Mouse (Mus musculus) neural tube, embryonic 15.5 days (tissue): Measurements from ENCODE around the gene Sult6b1. TPM values are rescaled to one million over a fixed set of nuclear protein-coding genes. Genes with fewer than 3 reads are reported as not detected.

Source experiments
- ATAC-seq: fragments of 200-750 bp; cut with Nextera tagmentation; 2 replicates; pipeline ENCODE4 v1.8.0; 2017; ENCODE audit warnings: mild to moderate bottlenecking, moderate TSS enrichment, moderate library complexity; ENCODE audit not compliant: low FRiP score
- H3K27ac ChIP-seq: fragments of 300-500 bp; sonication (generic); replicated peaks from 2 replicates; pipeline ENCODE4 v1.5.1; 2015; ENCODE audit warnings: mild to moderate bottlenecking, inconsistent platforms
- H3K27me3 ChIP-seq: fragments of 300-500 bp; sonication (generic); replicated peaks from 2 replicates; pipeline ENCODE4 v1.6.1; 2015; ENCODE audit warnings: inconsistent platforms
- H3K36me3 ChIP-seq: fragments of 300-500 bp; sonication (generic); 2 replicates; pipeline ENCODE4 v1.6.1; 2015; ENCODE audit warnings: inconsistent platforms
- H3K4me1 ChIP-seq: fragments of 300-500 bp; sonication (generic); 2 replicates; pipeline ENCODE4 v1.6.1; 2015; ENCODE audit warnings: inconsistent platforms
- H3K4me2 ChIP-seq: fragments of 300-500 bp; sonication (generic); 2 replicates; pipeline ENCODE4 v1.6.1; 2015; ENCODE audit warnings: inconsistent platforms, mild to moderate bottlenecking, moderate library complexity
- H3K4me3 ChIP-seq: fragments of 300-500 bp; sonication (generic); replicated peaks from 2 replicates; pipeline ENCODE4 v1.5.1; 2015; ENCODE audit warnings: mild to moderate bottlenecking, inconsistent platforms
- H3K9ac ChIP-seq: fragments of 300-500 bp; sonication (generic); replicated peaks from 2 replicates; pipeline ENCODE4 v1.6.1; 2015; ENCODE audit warnings: mild to moderate bottlenecking, inconsistent platforms
- H3K9me3 ChIP-seq: fragments of 300-500 bp; sonication (generic); replicated peaks from 2 replicates; pipeline ENCODE4 v1.6.1; 2016; ENCODE audit warnings: inconsistent platforms
- WGBS: fragments of 180-500 bp; shearing (Covaris S2); methylation state at CpG from one replicate; pipeline ENCODE4 v1.1.7; 2015; ENCODE audit warnings: mixed read lengths; 5-methylcytosine and 5-hydroxymethylcytosine counted together
- polyA plus RNA-seq: library from polyadenylated mRNA; unstranded; fragments of >200 nt; fragmentation: Nextera tagmentation; extraction: Ambion mirVana; gene quantifications from 2 replicates; pipeline ENCODE4 v1.2.1, GENCODE M21; 2015

Sult6b1 gene
- 0.13 TPM in 1 of 2 replicates, not detected in the other for polyA plus RNA-seq

DNA sequence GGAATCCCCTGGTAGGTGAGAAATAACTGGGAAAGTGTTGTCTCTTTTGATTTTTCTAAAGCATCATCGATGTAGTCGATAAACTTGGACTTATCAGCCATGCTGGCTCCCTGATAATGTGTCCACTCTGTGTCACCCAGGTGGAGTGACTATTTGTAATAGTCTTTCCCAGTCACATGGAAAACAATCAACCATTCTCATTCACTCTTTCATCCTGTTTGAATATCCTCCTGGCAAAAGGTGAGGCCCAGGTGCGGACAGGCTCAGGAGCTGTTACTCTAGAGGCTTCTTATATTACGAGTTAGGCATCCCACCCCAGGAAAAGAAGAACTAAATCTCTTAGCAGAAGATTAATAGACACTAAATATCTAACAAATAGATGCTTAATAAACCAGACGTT lies at the start of gene Sult6b1:
TSS of gene Sult6b1 (minus strand) at position 101 of the 400 bp plus-strand sequence.
- no peak for ATAC-seq
- no peaks in the 10 kb centered on the region for H3K4me1 ChIP-seq
- no peak within 1 kb of the TSS for H3K27ac ChIP-seq
- H3K4me2 ChIP-seq: no peak within 1 kb of the TSS
- WGBS: 88% methylated on average over 5 of the region's 5 CpGs
- H3K9ac ChIP-seq: no peak within 1 kb of the TSS
- H3K9me3 ChIP-seq: no peaks in the 10 kb centered on the region
- no peaks in the 10 kb centered on the region for H3K36me3 ChIP-seq
- no peak within 1 kb of the TSS for H3K4me3 ChIP-seq
- H3K27me3 ChIP-seq: no peaks in the 10 kb centered on the region

DNA sequence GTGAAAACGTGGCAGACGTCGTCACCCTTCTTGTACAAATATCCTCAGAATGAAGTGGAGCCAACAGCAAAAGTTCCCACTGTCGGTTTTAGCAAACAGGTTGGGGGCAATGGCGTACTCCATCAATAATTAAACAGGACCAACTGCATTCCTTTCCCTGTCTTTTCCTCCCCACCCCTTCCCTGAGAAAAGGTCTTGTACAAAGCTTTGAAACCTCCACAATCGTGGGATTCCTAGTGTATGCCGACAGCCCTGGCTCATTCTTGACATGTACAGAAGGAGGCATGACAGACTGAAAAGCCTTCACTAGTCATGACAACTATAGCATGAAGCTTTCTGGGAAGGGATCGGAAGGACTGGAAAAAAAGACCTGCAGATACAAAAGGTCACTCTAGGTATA lies 46.4 kb upstream of the Sult6b1 start:
- Histone ChIP-seq H3K36me3 (peaks cover 47% of the 10 kb centered on the region), H3K27ac (no peak overlapping the region), H3K9ac (no peak overlapping the region), H3K9me3 (no peaks in the 10 kb centered on the region), H3K4me1 (no peaks in the 10 kb centered on the region), H3K27me3 (no peaks in the 10 kb centered on the region), H3K4me3 (no peak overlapping the region), H3K4me2 (no peak overlapping the region)
- 92% methylated on average over 8 of the region's 8 CpGs for WGBS
- ATAC-seq: no peak

DNA sequence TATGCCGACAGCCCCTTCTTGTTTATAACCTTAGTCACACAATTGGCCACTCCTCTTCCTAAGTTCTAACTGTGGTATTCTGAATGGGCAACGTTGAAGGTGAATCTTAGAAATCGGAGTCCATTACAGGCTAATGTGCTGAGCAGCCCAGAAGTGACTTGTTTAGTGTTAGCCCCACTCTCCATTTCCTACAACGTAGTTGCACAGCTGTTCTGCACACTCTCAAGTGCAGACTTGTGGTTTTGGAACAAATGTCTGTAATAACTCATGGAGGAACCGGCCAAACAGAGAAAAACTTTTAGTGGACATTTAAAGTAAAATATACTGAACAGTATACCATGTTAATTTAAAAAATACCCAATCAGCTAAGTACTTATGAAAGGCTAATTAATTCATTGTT lies 45.3 kb upstream of the Sult6b1 start:
- H3K27me3 ChIP-seq: no peaks in the 10 kb centered on the region

DNA sequence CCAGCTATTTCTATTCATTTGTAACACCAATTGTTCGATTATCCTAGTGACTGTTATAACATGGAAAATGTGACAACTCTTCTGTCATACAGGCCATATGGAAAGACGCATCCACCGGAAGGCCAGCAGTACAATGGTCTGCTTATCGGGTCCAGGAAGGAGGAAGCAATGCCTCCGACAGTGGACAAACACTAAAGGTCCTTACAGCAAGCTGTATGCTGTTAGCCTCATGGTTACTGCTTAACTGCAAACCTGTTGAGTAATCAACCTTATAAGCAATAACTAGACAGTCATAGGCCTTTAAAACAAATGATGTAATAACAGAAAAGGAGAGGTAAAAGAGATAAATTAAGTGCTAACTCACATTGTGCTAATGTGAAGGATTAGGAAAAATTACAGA lies 44.4 kb upstream of the Sult6b1 start:
- 94% methylated on average over 5 of the region's 5 CpGs for WGBS
- no peak for ATAC-seq
- peaks cover 52% of the 10 kb centered on the region for H3K36me3 ChIP-seq

More for the DNA sequence above, 45.3 kb upstream of the Sult6b1 start:
- Histone ChIP-seq H3K36me3 (peaks cover 49% of the 10 kb centered on the region), H3K4me2 (no peak overlapping the region), H3K9ac (no peak overlapping the region), H3K4me1 (no peaks in the 10 kb centered on the region), H3K4me3 (no peak overlapping the region), H3K27ac (no peak overlapping the region), H3K9me3 (no peaks in the 10 kb centered on the region)
- no peak for ATAC-seq
- 92% methylated on average over 5 of the region's 5 CpGs for WGBS

DNA sequence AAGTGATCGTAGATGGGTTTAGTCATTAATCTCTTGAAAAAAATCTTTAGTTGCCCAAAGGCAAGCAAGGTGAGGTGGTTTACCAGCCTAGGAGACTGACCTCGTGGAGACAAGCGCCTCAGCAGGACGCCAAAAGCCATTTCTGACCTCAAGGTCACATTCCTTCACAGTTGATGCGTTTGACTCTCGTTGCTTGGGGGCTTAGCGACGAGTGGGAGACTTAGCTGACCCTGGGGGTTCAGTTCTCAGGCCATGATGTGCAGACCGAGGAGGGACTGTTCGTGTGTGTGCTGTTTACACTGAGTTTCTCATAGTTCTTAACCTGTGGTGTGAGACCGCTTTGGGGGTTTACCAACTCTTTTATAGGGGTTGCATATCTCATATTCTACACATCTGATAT lies 35.8 kb upstream of the Sult6b1 start:
- ATAC-seq: no peak
- Histone ChIP-seq H3K36me3 (peaks cover 52% of the 10 kb centered on the region), H3K4me1 (peaks cover 6% of the 10 kb centered on the region), H3K27me3 (no peaks in the 10 kb centered on the region), H3K4me2 (no peak overlapping the region), H3K9ac (no peak overlapping the region), H3K27ac (no peak overlapping the region), H3K4me3 (no peak overlapping the region), H3K9me3 (no peaks in the 10 kb centered on the region)
- 74% methylated on average over 11 of the region's 11 CpGs for WGBS

More for the DNA sequence above, 44.4 kb upstream of the Sult6b1 start:
- Histone ChIP-seq H3K4me2 (no peak overlapping the region), H3K9me3 (no peaks in the 10 kb centered on the region), H3K27me3 (no peaks in the 10 kb centered on the region), H3K4me1 (no peaks in the 10 kb centered on the region), H3K27ac (no peak overlapping the region), H3K9ac (no peak overlapping the region), H3K4me3 (no peak overlapping the region)

DNA sequence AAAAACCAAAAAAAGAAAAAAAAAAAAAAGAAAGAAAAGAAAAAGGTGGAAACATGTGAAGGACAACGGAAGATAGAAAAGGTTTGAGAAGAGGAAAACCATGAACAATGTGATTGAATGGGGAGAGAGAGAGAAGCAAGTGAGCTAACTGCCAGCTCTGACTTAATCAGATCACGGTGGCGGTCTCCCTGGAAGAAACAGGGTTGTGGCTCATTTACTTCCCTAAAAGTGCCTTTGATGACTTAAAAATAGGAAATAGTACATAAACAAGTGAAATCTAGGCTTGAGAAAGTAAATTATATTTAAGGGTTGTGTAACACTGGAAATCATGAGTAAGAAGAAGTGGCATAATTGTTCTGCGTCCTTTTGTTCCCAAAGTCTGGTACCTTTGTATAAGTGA lies 32.1 kb upstream of the Sult6b1 start:
- Histone ChIP-seq H3K36me3 (peaks cover 43% of the 10 kb centered on the region), H3K9ac (no peak overlapping the region)
- 92% methylated on average over 4 of the region's 4 CpGs for WGBS

DNA sequence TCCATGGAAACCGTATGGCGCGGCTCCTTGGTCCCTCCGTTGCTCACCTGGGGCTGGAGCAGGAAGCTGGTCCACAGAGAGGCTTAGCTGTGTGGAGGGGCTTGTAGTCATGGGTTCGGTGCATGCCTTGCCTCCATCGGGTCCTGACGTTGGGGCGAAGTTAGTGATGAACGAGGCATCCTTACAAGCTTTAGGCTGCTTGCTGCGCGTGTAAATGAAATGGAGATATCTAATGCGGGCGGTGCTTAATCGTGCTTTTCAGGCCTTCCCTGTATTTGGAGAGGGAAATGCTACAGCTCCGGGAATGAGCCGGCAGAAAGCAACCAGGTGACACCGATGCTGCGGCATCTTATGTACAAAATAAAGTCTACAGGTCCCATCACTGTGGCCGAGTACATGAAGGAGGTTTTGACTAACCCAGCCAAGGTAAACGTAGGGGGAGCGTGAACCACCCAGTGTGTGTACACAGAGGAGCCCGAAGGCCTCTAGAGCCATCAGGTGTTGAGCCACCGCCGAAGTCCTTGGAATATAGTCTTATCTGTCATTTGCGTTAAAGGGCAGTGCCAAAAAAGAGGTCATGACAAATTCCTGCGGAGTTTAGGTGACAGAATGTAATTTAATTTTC lies 30.5 kb upstream of the Sult6b1 start:
- 8% methylated on average over 26 of the region's 26 CpGs for WGBS
- peak overlapping the region; percentile 83 for H3K9ac ChIP-seq
- H3K9me3 ChIP-seq: no peaks in the 10 kb centered on the region

More for the DNA sequence above, 32.1 kb upstream of the Sult6b1 start:
- Histone ChIP-seq H3K9me3 (no peaks in the 10 kb centered on the region), H3K27me3 (no peaks in the 10 kb centered on the region), H3K4me2 (no peak overlapping the region), H3K4me3 (no peak overlapping the region), H3K27ac (no peak overlapping the region), H3K4me1 (peaks cover 31% of the 10 kb centered on the region)
- ATAC-seq: no peak

DNA sequence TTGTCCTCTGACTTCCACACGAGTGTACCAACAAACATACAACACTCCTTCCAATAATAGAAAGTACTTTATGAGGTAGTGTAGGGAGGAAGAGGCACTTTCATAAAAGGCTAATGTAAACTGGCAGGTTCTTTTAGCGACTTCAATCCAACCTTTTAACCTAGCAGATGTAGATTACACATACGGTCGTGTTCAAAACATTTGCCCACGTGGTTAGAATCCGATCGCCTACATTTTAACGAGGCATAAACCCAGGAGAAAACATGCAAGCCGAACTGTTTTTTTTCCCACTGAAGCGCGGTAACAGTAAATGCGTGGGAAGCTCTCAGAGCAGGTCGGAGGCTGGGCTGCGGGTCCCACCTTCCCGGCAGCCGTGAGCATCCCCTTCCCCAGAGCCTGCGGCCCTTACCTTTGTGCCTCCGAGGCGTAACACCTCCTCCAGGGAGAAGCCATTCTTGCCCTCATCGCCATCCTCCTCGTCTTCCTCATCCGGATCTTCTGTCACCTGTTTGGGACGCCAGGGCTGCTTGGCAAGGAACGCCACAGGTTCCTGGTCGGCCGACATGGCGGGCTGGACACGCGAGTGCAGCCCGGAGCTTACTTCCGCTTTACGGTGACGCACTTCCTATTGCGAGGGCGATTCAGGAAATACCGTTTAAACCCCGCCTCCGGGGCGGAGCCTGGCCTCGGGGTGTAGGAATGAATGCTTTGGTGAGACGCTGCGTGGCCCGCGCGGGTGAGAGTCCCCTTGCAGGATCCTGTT lies 29.9 kb upstream of the Sult6b1 start, which contains the start of the genes Cebpz and Ndufaf7:
TSS of gene Cebpz (minus strand) at position 601 of the 763 bp plus-strand sequence.
TSS of gene Ndufaf7 (plus strand) at position 671 of the 763 bp plus-strand sequence.
- Histone ChIP-seq H3K9me3 (no peaks in the 10 kb centered on the region), H3K27me3 (no peaks in the 10 kb centered on the region), H3K4me2 (peak within 1 kb of the TSS; percentile 75), H3K4me3 (peak within 1 kb of the TSS; percentile 93), H3K9ac (peak within 1 kb of the TSS; percentile 83), H3K27ac (peak within 1 kb of the TSS; percentile 85), H3K36me3 (peaks cover 42% of the 10 kb centered on the region), H3K4me1 (peaks cover 44% of the 10 kb centered on the region)
- ATAC-seq: peak; percentile 100
- WGBS: under 1% methylated on average over 45 of the region's 45 CpGs

More for the DNA sequence above, 30.5 kb upstream of the Sult6b1 start:
- no peaks in the 10 kb centered on the region for H3K27me3 ChIP-seq
- peaks cover 44% of the 10 kb centered on the region for H3K4me1 ChIP-seq
- peak overlapping the region; percentile 93 for H3K4me3 ChIP-seq
- H3K4me2 ChIP-seq: peak overlapping the region; percentile 75
- H3K36me3 ChIP-seq: peaks cover 42% of the 10 kb centered on the region
- peak; percentile 60 for ATAC-seq
- H3K27ac ChIP-seq: peak overlapping the region; percentile 85

DNA sequence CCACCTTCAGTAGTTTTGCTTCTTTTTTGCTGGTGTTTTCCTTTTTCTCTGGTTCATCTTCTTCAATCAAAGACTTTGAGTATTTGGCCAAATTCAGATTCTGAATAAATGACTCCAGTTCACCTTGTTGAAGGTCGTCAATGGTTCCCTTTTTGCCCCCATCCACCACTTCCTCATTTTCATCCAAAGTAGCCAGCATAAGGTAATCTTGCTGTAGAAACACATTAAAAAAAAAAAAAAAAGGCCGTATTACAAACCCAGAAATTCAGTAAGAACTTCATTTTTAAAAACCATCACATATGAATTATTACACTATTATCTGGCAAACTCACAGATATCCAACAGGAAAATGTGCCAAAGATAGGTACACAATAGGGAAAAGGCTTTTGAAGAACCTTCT lies 29.1 kb upstream of the Sult6b1 start:
- Histone ChIP-seq H3K27me3 (no peaks in the 10 kb centered on the region), H3K9me3 (no peaks in the 10 kb centered on the region), H3K9ac (peak overlapping the region; percentile 83), H3K36me3 (peaks cover 46% of the 10 kb centered on the region), H3K4me1 (peaks cover 44% of the 10 kb centered on the region), H3K4me2 (peak overlapping the region; percentile 75), H3K27ac (no peak overlapping the region), H3K4me3 (peak overlapping the region; percentile 93)
- 91% methylated on average over 2 of the region's 2 CpGs for WGBS
- ATAC-seq: no peak

DNA sequence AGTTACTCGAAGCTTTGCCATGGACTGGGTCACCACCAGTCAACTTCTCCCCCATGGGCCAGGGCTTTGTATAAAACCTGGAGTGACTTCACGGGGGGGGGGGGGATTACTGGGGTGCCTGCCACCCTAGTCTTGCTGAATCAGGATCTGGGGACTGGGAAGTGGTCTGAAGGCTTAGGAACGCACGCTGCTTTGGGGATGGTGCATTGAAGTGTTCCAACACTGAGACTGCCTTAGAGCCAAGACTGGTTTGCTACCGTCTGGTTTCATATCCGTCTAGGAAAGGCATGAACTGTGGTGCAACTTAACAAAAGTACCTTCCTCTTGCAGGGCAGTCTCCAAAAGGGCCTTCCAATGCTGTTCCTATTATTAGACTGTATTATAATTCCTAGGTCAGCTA lies 10.9 kb upstream of the Sult6b1 start:
- Histone ChIP-seq H3K36me3 (peaks cover 34% of the 10 kb centered on the region), H3K4me2 (peak overlapping the region; percentile 82), H3K27ac (no peak overlapping the region), H3K9me3 (no peaks in the 10 kb centered on the region), H3K27me3 (no peaks in the 10 kb centered on the region), H3K4me3 (peak overlapping the region; percentile 80; the same call in 1 of the 2 replicates), H3K4me1 (peaks cover 16% of the 10 kb centered on the region), H3K9ac (no peak overlapping the region)
- WGBS: 51% methylated on average over 6 of the region's 6 CpGs
- no peak for ATAC-seq

DNA sequence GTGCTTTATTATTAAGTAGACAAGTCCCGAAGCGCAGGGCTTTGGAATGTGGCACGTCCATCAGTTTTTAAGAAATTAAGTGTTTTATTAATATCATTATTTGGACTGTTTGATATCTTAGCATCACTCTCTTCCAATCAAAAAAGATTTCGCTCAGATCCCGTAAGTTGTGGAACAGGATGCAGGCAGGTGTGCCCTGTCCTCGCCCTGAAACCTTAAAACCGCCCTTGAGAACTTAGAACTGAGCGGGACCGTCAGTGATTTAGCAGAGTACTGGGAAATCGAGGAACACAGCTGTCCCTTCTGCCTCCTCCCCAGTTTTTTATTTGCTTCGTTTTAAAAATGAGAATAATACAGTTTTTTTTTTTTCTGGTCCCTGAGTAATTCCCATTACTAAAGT lies 10.1 kb upstream of the Sult6b1 start:
- WGBS: 2% methylated on average over 11 of the region's 11 CpGs

More for the DNA sequence above, 10.1 kb upstream of the Sult6b1 start:
- H3K27me3 ChIP-seq: no peaks in the 10 kb centered on the region
- no peak for ATAC-seq
- peaks cover 27% of the 10 kb centered on the region for H3K36me3 ChIP-seq
- no peaks in the 10 kb centered on the region for H3K9me3 ChIP-seq
- peak overlapping the region; percentile 90 for H3K27ac ChIP-seq
- H3K4me1 ChIP-seq: peaks cover 16% of the 10 kb centered on the region
- H3K4me2 ChIP-seq: peak overlapping the region; percentile 82
- peak overlapping the region; percentile 80 for H3K4me3 ChIP-seq
- peak overlapping the region; percentile 87 for H3K9ac ChIP-seq
